Mouse (Mus musculus) ES-Bruce4 (cell line): Measurements from ENCODE around the gene Npm1. TPM values are rescaled to one million over a fixed set of nuclear protein-coding genes. Genes with fewer than 3 reads are reported as not detected.

Experiments used
- H3K27ac ChIP-seq: 2 replicates; pipeline ENCODE4 v1.5.1; 2012; ENCODE audit warnings: low read length, inconsistent platforms; ENCODE audit not compliant: insufficient read depth
- H3K27me3 ChIP-seq: 2 replicates; pipeline ENCODE4 v1.6.1; 2012; ENCODE audit warnings: mild to moderate bottlenecking, low read length, inconsistent platforms; ENCODE audit not compliant: control insufficient read depth, poor library complexity, insufficient read depth, severe bottlenecking
- H3K36me3 ChIP-seq: 2 replicates; pipeline ENCODE4 v1.6.1; 2012; ENCODE audit warnings: inconsistent platforms, mild to moderate bottlenecking, low read length, moderate library complexity; ENCODE audit not compliant: control insufficient read depth, poor library complexity, insufficient read depth, severe bottlenecking
- H3K4me1 ChIP-seq: one replicate; pipeline ENCODE4 v1.8.1; 2011; ENCODE audit warnings: low read length; ENCODE audit not compliant: control insufficient read depth, insufficient read depth
- H3K4me3 ChIP-seq: 2 replicates; pipeline ENCODE4 v1.5.1; 2011; ENCODE audit warnings: low read depth, mild to moderate bottlenecking, low read length
- H3K9ac ChIP-seq: 2 replicates; pipeline ENCODE4 v1.6.1; 2012; ENCODE audit warnings: low read depth, mild to moderate bottlenecking, inconsistent platforms; ENCODE audit not compliant: poor library complexity, severe bottlenecking
- H3K9me3 ChIP-seq: replicated peaks from 2 replicates; pipeline ENCODE4 v1.6.1; 2012; ENCODE audit warnings: mild to moderate bottlenecking, low read length, inconsistent platforms; ENCODE audit not compliant: control insufficient read depth, poor library complexity, insufficient read depth, severe bottlenecking
- CTCF ChIP-seq: IDR thresholded peaks from one replicate; pipeline ENCODE4 v1.8.1; 2011; ENCODE audit warnings: low read depth, low read length
- EP300 ChIP-seq: IDR thresholded peaks from 2 replicates; pipeline ENCODE4 v1.6.1; 2011; ENCODE audit warnings: low read depth, low read length; ENCODE audit not compliant: insufficient read depth
- POLR2A ChIP-seq: IDR thresholded peaks from one replicate; pipeline ENCODE4 v1.8.1; 2011; ENCODE audit warnings: low read length; ENCODE audit not compliant: insufficient read depth
- polyA plus RNA-seq: library from polyadenylated mRNA; stranded (reverse); fragments of >200 nt; gene quantifications from 2 replicates; pipeline ENCODE4 v1.2.4, GENCODE M21; 2011; ENCODE audit warnings: low read depth; ENCODE audit not compliant: missing spikeins, insufficient read depth, insufficient read length

Npm1 gene
- polyA plus RNA-seq, 1 experiment = 5,189 TPM

- TF ChIP-seq POLR2A (no peak), CTCF (peak; percentile 65)
Measured at GRCm38 (mm10) chr11:33170489-33170888, 7.5 kb upstream of the Npm1 start.

GRCm38 (mm10) chr11:33162211-33162997 lies 602 bp downstream of the Npm1 start:
- no peaks in the 10 kb centered on the region for H3K27me3 ChIP-seq
- TF ChIP-seq POLR2A (no peak), CTCF (no peak), EP300 (no peak)
- peaks cover 52% of the 10 kb centered on the region for H3K36me3 ChIP-seq
- peak overlapping the region; percentile 98 for H3K9ac ChIP-seq
- peaks cover 2% of the 10 kb centered on the region for H3K4me1 ChIP-seq
- H3K4me3 ChIP-seq = peak overlapping the region; percentile 88
- H3K9me3 ChIP-seq = no peaks in the 10 kb centered on the region
- H3K27ac ChIP-seq = peak overlapping the region; percentile 63

More at GRCm38 (mm10) chr11:33170489-33170888, 7.5 kb upstream of the Npm1 start:
- Histone ChIP-seq H3K27ac (no peak overlapping the region), H3K9ac (no peak overlapping the region), H3K4me1 (no peaks in the 10 kb centered on the region), H3K27me3 (no peaks in the 10 kb centered on the region; the same call in 1 of the 2 replicates), H3K36me3 (no peaks in the 10 kb centered on the region), H3K9me3 (no peaks in the 10 kb centered on the region), H3K4me3 (no peak overlapping the region)

GRCm38 (mm10) chr11:33159741-33160140 lies 3.3 kb downstream of the Npm1 start:
- H3K36me3 ChIP-seq = peaks cover 76% of the 10 kb centered on the region
- peak overlapping the region; percentile 55; the same call in 1 of the 2 replicates for H3K4me3 ChIP-seq
- peak overlapping the region; percentile 98 for H3K9ac ChIP-seq

GRCm38 (mm10) chr11:33157453-33158196 lies 5.4 kb downstream of the Npm1 start:
- Histone ChIP-seq H3K4me3 (no peak overlapping the region), H3K9me3 (no peaks in the 10 kb centered on the region), H3K4me1 (peaks cover 2% of the 10 kb centered on the region), H3K27me3 (no peaks in the 10 kb centered on the region; the same call in 1 of the 2 replicates), H3K9ac (peak overlapping the region; percentile 48; the same call in 1 of the 2 replicates), H3K27ac (no peak overlapping the region), H3K36me3 (peaks cover 96% of the 10 kb centered on the region)
- TF ChIP-seq POLR2A (no peak), EP300 (no peak), CTCF (no peak)

More at GRCm38 (mm10) chr11:33159741-33160140, 3.3 kb downstream of the Npm1 start:
- Histone ChIP-seq H3K9me3 (no peaks in the 10 kb centered on the region), H3K4me1 (peaks cover 2% of the 10 kb centered on the region), H3K27me3 (no peaks in the 10 kb centered on the region), H3K27ac (no peak overlapping the region)
- no peak for TF ChIP-seq EP300
- TF ChIP-seq POLR2A = no peak
- TF ChIP-seq CTCF = no peak

- Histone ChIP-seq H3K9me3 (no peaks in the 10 kb centered on the region), H3K4me3 (no peak overlapping the region)
Measured at GRCm38 (mm10) chr11:33156436-33157015, 6.5 kb downstream of the Npm1 start.

More at GRCm38 (mm10) chr11:33156436-33157015, 6.5 kb downstream of the Npm1 start:
- Histone ChIP-seq H3K9ac (no peak overlapping the region), H3K27me3 (no peaks in the 10 kb centered on the region; the same call in 1 of the 2 replicates), H3K27ac (no peak overlapping the region), H3K4me1 (peaks cover 2% of the 10 kb centered on the region), H3K36me3 (peaks cover 95% of the 10 kb centered on the region)
- TF ChIP-seq EP300 (no peak), CTCF (no peak), POLR2A (no peak)
